Mouse (Mus musculus): ENCODE data around the gene Ano1. TPM values are rescaled to one million over a fixed set of nuclear protein-coding genes. Genes with fewer than 3 reads are reported as not detected.

Ano1 gene
- polyA plus RNA-seq, 1 experiment from 2014 or later, result 22.2 TPM

GRCm38 (mm10) chr7:144563456-144564155, 188.2 kb downstream of the Ano1 start:
- ATAC-seq (ENCODE audit: low read depth) (peak; percentile 75; the same call in 1 of the 2 replicates), DNase-seq (ENCODE audit: low spot score) (peak; percentile 71)
- Histone ChIP-seq H3K36me3 (ENCODE audit: control insufficient read depth, insufficient read depth, low read length) (no peaks in the 10 kb centered on the region), H3K27ac (replicated peaks; ENCODE audit: low read depth, low read length) (no peak overlapping the region), H3K9ac (ENCODE audit: low read depth, low read length) (no peak overlapping the region), H3K4me3 (ENCODE audit: low read depth, low read length) (no peak overlapping the region), H3K4me2 (ENCODE audit: low read depth, low read length) (no peak overlapping the region), H3K27me3 (replicated peaks; ENCODE audit: control insufficient read depth, insufficient read depth, low read length) (no peaks in the 10 kb centered on the region), H3K4me1 (ENCODE audit: control insufficient read depth, insufficient read depth, low read length) (no peaks in the 10 kb centered on the region), H3K9me3 (ENCODE audit: control insufficient read depth, low read length) (no peaks in the 10 kb centered on the region)
- 41% methylated on average over 9 of the region's 9 CpGs for WGBS

GRCm38 (mm10) chr7:144562016-144562415, 189.8 kb downstream of the Ano1 start:
- Histone ChIP-seq H3K27me3 (replicated peaks; ENCODE audit: control insufficient read depth, insufficient read depth, low read length) (no peaks in the 10 kb centered on the region), H3K9ac (ENCODE audit: low read depth, low read length) (no peak overlapping the region), H3K27ac (replicated peaks; ENCODE audit: low read depth, low read length) (no peak overlapping the region), H3K36me3 (ENCODE audit: control insufficient read depth, insufficient read depth, low read length) (no peaks in the 10 kb centered on the region), H3K4me3 (ENCODE audit: low read depth, low read length) (no peak overlapping the region), H3K9me3 (ENCODE audit: control insufficient read depth, low read length) (no peaks in the 10 kb centered on the region), H3K4me2 (ENCODE audit: low read depth, low read length) (no peak overlapping the region), H3K4me1 (ENCODE audit: control insufficient read depth, insufficient read depth, low read length) (no peaks in the 10 kb centered on the region)
- DNase-seq (ENCODE audit: low spot score) (no peak), ATAC-seq (ENCODE audit: low read depth) (no peak)
- 9% methylated on average over 3 of the region's 3 CpGs for WGBS

GRCm38 (mm10) chr7:144560594-144560993, 191.2 kb downstream of the Ano1 start:
- Histone ChIP-seq H3K36me3 (ENCODE audit: control insufficient read depth, insufficient read depth, low read length) (no peaks in the 10 kb centered on the region), H3K4me1 (ENCODE audit: control insufficient read depth, insufficient read depth, low read length) (no peaks in the 10 kb centered on the region), H3K9me3 (ENCODE audit: control insufficient read depth, low read length) (no peaks in the 10 kb centered on the region), H3K27me3 (replicated peaks; ENCODE audit: control insufficient read depth, insufficient read depth, low read length) (no peaks in the 10 kb centered on the region), H3K9ac (ENCODE audit: low read depth, low read length) (no peak overlapping the region), H3K4me2 (ENCODE audit: low read depth, low read length) (no peak overlapping the region), H3K27ac (replicated peaks; ENCODE audit: low read depth, low read length) (no peak overlapping the region), H3K4me3 (ENCODE audit: low read depth, low read length) (no peak overlapping the region)
- no peak for ATAC-seq (ENCODE audit: low read depth)
- no peak for DNase-seq (ENCODE audit: low spot score)
- 88% methylated on average over 4 of the region's 4 CpGs for WGBS

GRCm38 (mm10) chr7:144558552-144558951, 193.2 kb downstream of the Ano1 start:
- Histone ChIP-seq H3K9me3 (ENCODE audit: control insufficient read depth, low read length) (no peaks in the 10 kb centered on the region), H3K36me3 (ENCODE audit: control insufficient read depth, insufficient read depth, low read length) (no peaks in the 10 kb centered on the region), H3K4me1 (ENCODE audit: control insufficient read depth, insufficient read depth, low read length) (no peaks in the 10 kb centered on the region), H3K9ac (ENCODE audit: low read depth, low read length) (no peak overlapping the region), H3K27me3 (replicated peaks; ENCODE audit: control insufficient read depth, insufficient read depth, low read length) (no peaks in the 10 kb centered on the region), H3K27ac (replicated peaks; ENCODE audit: low read depth, low read length) (no peak overlapping the region), H3K4me2 (ENCODE audit: low read depth, low read length) (no peak overlapping the region), H3K4me3 (ENCODE audit: low read depth, low read length) (no peak overlapping the region)
- WGBS, result 53% methylated on average over 6 of the region's 6 CpGs
- no peak for ATAC-seq (ENCODE audit: low read depth)
- no peak for DNase-seq (ENCODE audit: low spot score)

GRCm38 (mm10) chr7:144554123-144554472, 197.7 kb downstream of the Ano1 start:
- no peak; the same call in 1 of the 2 replicates for ATAC-seq (ENCODE audit: low read depth)
- H3K9me3 ChIP-seq (ENCODE audit: control insufficient read depth, low read length), result no peaks in the 10 kb centered on the region
- no peaks in the 10 kb centered on the region for H3K27me3 ChIP-seq (replicated peaks; ENCODE audit: control insufficient read depth, insufficient read depth, low read length)
- H3K9ac ChIP-seq (ENCODE audit: low read depth, low read length), result peak overlapping the region; percentile 98
- peak overlapping the region; percentile 79 for H3K4me2 ChIP-seq (ENCODE audit: low read depth, low read length)
- peaks cover 30% of the 10 kb centered on the region for H3K36me3 ChIP-seq (ENCODE audit: control insufficient read depth, insufficient read depth, low read length)
- H3K27ac ChIP-seq (replicated peaks; ENCODE audit: low read depth, low read length), result no peak overlapping the region
- no peak for DNase-seq (ENCODE audit: low spot score)
- 19% methylated on average over 8 of the region's 8 CpGs for whole genome bisulfite sequencing
- peak overlapping the region; percentile 95 for H3K4me3 ChIP-seq (ENCODE audit: low read depth, low read length)
- H3K4me1 ChIP-seq (ENCODE audit: control insufficient read depth, insufficient read depth, low read length), result peaks cover 12% of the 10 kb centered on the region

GRCm38 (mm10) chr7:144553237-144554122, 198.3 kb downstream of the Ano1 start, which contains the start of gene Ppfia1:
Gene Ppfia1 (minus strand): TSS chr7:144553729.
- Histone ChIP-seq H3K4me2 (ENCODE audit: low read depth, low read length) (peak within 1 kb of the TSS; percentile 79), H3K27ac (replicated peaks; ENCODE audit: low read depth, low read length) (peak within 1 kb of the TSS; percentile 72)

GRCm38 (mm10) chr7:144552274-144552673, 199.5 kb downstream of the Ano1 start:
- Histone ChIP-seq H3K9me3 (ENCODE audit: control insufficient read depth, low read length) (no peaks in the 10 kb centered on the region), H3K36me3 (ENCODE audit: control insufficient read depth, insufficient read depth, low read length) (peaks cover 45% of the 10 kb centered on the region), H3K4me1 (ENCODE audit: control insufficient read depth, insufficient read depth, low read length) (peaks cover 12% of the 10 kb centered on the region), H3K27me3 (replicated peaks; ENCODE audit: control insufficient read depth, insufficient read depth, low read length) (no peaks in the 10 kb centered on the region), H3K9ac (ENCODE audit: low read depth, low read length) (peak overlapping the region; percentile 98), H3K27ac (replicated peaks; ENCODE audit: low read depth, low read length) (no peak overlapping the region), H3K4me3 (ENCODE audit: low read depth, low read length) (peak overlapping the region; percentile 95), H3K4me2 (ENCODE audit: low read depth, low read length) (peak overlapping the region; percentile 79)
- DNase-seq (ENCODE audit: low spot score), result no peak
- ATAC-seq (ENCODE audit: low read depth), result no peak
- 83% methylated on average over 8 of the region's 8 CpGs for WGBS

More at GRCm38 (mm10) chr7:144553237-144554122, 198.3 kb downstream of the Ano1 start, which contains the start of gene Ppfia1:
- Histone ChIP-seq H3K4me1 (ENCODE audit: control insufficient read depth, insufficient read depth, low read length) (peaks cover 12% of the 10 kb centered on the region), H3K27me3 (replicated peaks; ENCODE audit: control insufficient read depth, insufficient read depth, low read length) (no peaks in the 10 kb centered on the region), H3K9me3 (ENCODE audit: control insufficient read depth, low read length) (no peaks in the 10 kb centered on the region), H3K36me3 (ENCODE audit: control insufficient read depth, insufficient read depth, low read length) (peaks cover 36% of the 10 kb centered on the region), H3K4me3 (ENCODE audit: low read depth, low read length) (peak within 1 kb of the TSS; percentile 95), H3K9ac (ENCODE audit: low read depth, low read length) (peak within 1 kb of the TSS; percentile 98)
- 1% methylated on average over 33 of the region's 97 CpGs for WGBS
- ATAC-seq (ENCODE audit: low read depth) (peak; percentile 95), DNase-seq (ENCODE audit: low spot score) (peak; percentile 97)

GRCm38 (mm10) chr7:144550811-144551210, 201.0 kb downstream of the Ano1 start:
- peaks cover 50% of the 10 kb centered on the region for H3K36me3 ChIP-seq (ENCODE audit: control insufficient read depth, insufficient read depth, low read length)
- H3K9me3 ChIP-seq (ENCODE audit: control insufficient read depth, low read length), result no peaks in the 10 kb centered on the region
- DNase-seq (ENCODE audit: low spot score) (no peak), ATAC-seq (ENCODE audit: low read depth) (no peak)
- no peak overlapping the region for H3K4me3 ChIP-seq (ENCODE audit: low read depth, low read length)
- H3K4me1 ChIP-seq (ENCODE audit: control insufficient read depth, insufficient read depth, low read length), result peaks cover 12% of the 10 kb centered on the region
- H3K27me3 ChIP-seq (replicated peaks; ENCODE audit: control insufficient read depth, insufficient read depth, low read length), result no peaks in the 10 kb centered on the region
- no peak overlapping the region for H3K4me2 ChIP-seq (ENCODE audit: low read depth, low read length)
- H3K9ac ChIP-seq (ENCODE audit: low read depth, low read length), result peak overlapping the region; percentile 30; the same call in 1 of the 2 replicates
- H3K27ac ChIP-seq (replicated peaks; ENCODE audit: low read depth, low read length), result no peak overlapping the region
- WGBS, result 90% methylated on average over 1 of the region's 1 CpGs

All from embryonic facial prominence, embryonic 14.5 days (tissue).